Mouse (Mus musculus): ENCODE data around the gene Gm20388. TPM values are rescaled to one million over a fixed set of nuclear protein-coding genes. Genes with fewer than 3 reads are reported as not detected.

Gm20388 gene
- polyA plus RNA-seq, 1 experiment, result 49.7 TPM

GRCm38 (mm10) chr8:124150009-124150408 is 4239.4 kb downstream of the Gm20388 start:
- H3K27me3 ChIP-seq (replicated peaks; ENCODE audit: control insufficient read depth, insufficient read depth, low read length), result no peaks in the 10 kb centered on the region
- WGBS, result 64% methylated on average over 11 of the region's 11 CpGs
- no peak overlapping the region for H3K4me3 ChIP-seq (ENCODE audit: insufficient read depth, low read depth, low read length)
- TF ChIP-seq POLR2A (IDR thresholded peaks at IDR 0.05; ENCODE audit: low read depth, low read length), result no peak
- TF ChIP-seq CTCF (conservative IDR thresholded peaks at IDR 0.05; ENCODE audit: insufficient read depth, insufficient read length, low read depth, low read length), result no peak
- DNase-seq, result no peak
- H3K36me3 ChIP-seq (ENCODE audit: control insufficient read depth, insufficient read depth, low read length), result no peaks in the 10 kb centered on the region
- H3K27ac ChIP-seq (ENCODE audit: insufficient read depth, low read depth, low read length), result no peak overlapping the region
- no peaks in the 10 kb centered on the region for H3K4me1 ChIP-seq (ENCODE audit: control insufficient read depth, insufficient read depth, low read length)

DNA sequence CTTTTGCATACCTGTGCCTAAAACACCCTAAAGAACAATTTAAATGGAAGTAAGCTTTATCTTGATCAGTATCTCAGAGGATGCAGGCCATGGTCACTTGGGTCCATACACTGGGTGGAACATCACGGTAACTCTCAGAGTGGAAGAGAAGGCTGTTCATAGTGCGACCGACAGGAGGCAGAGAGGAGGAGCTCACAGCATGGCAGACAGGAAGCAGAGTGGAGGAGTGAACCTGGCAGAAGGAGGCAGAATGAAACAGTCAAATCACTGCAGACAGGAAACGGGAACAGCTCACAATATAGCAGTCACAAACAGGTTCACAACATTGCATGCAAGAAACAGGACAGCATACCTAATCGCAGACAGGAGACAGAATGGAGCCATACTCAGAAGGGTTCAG is 4239.9 kb downstream of the Gm20388 start:
- WGBS, result 73% methylated on average over 5 of the region's 5 CpGs
- no peaks in the 10 kb centered on the region for H3K4me1 ChIP-seq (ENCODE audit: control insufficient read depth, insufficient read depth, low read length)
- H3K27ac ChIP-seq (ENCODE audit: insufficient read depth, low read depth, low read length), result no peak overlapping the region
- TF ChIP-seq POLR2A (IDR thresholded peaks at IDR 0.05; ENCODE audit: low read depth, low read length) (no peak), CTCF (conservative IDR thresholded peaks at IDR 0.05; ENCODE audit: insufficient read depth, insufficient read length, low read depth, low read length) (peak; percentile 35; the same call in 1 of the 2 replicates)
- DNase-seq, result no peak
- no peaks in the 10 kb centered on the region for H3K36me3 ChIP-seq (ENCODE audit: control insufficient read depth, insufficient read depth, low read length)
- H3K4me3 ChIP-seq (ENCODE audit: insufficient read depth, low read depth, low read length), result no peak overlapping the region
- H3K27me3 ChIP-seq (replicated peaks; ENCODE audit: control insufficient read depth, insufficient read depth, low read length), result no peaks in the 10 kb centered on the region

GRCm38 (mm10) chr8:124151881-124152280 is 4241.2 kb downstream of the Gm20388 start:
- Histone ChIP-seq H3K4me3 (ENCODE audit: insufficient read depth, low read depth, low read length) (no peak overlapping the region), H3K27ac (ENCODE audit: insufficient read depth, low read depth, low read length) (no peak overlapping the region), H3K27me3 (replicated peaks; ENCODE audit: control insufficient read depth, insufficient read depth, low read length) (no peaks in the 10 kb centered on the region), H3K4me1 (ENCODE audit: control insufficient read depth, insufficient read depth, low read length) (no peaks in the 10 kb centered on the region), H3K36me3 (ENCODE audit: control insufficient read depth, insufficient read depth, low read length) (no peaks in the 10 kb centered on the region)
- 39% methylated on average over 6 of the region's 6 CpGs for WGBS
- DNase-seq, result no peak
- no peak for TF ChIP-seq POLR2A (IDR thresholded peaks at IDR 0.05; ENCODE audit: low read depth, low read length)
- no peak for TF ChIP-seq CTCF (conservative IDR thresholded peaks at IDR 0.05; ENCODE audit: insufficient read depth, insufficient read length, low read depth, low read length)

DNA sequence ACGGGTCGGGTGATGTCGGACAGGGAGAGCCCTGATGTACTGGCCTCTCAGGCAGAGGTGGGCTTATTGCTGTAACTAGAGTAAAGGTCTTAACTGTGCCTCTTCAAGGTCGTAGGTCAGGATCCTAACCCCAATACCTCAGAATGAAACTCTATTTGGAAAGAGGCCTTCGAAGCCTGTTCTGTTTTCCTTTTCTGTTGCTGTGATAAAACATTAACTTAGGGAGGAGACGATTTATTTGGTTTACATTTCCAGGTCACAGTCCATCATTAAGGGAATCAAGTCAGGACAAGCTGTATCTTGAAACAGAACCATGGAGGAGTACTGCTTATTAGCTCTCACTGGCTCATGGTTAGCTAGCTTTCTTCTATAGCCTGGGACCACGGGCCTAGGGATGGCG is 4242.1 kb downstream of the Gm20388 start:
- DNase-seq, result no peak
- no peaks in the 10 kb centered on the region for H3K4me1 ChIP-seq (ENCODE audit: control insufficient read depth, insufficient read depth, low read length)
- H3K27me3 ChIP-seq (replicated peaks; ENCODE audit: control insufficient read depth, insufficient read depth, low read length), result no peaks in the 10 kb centered on the region
- no peak overlapping the region for H3K4me3 ChIP-seq (ENCODE audit: insufficient read depth, low read depth, low read length)
- no peaks in the 10 kb centered on the region for H3K36me3 ChIP-seq (ENCODE audit: control insufficient read depth, insufficient read depth, low read length)
- H3K27ac ChIP-seq (ENCODE audit: insufficient read depth, low read depth, low read length), result no peak overlapping the region
- 63% methylated on average over 8 of the region's 8 CpGs for WGBS
- no peak for TF ChIP-seq CTCF (conservative IDR thresholded peaks at IDR 0.05; ENCODE audit: insufficient read depth, insufficient read length, low read depth, low read length)
- TF ChIP-seq POLR2A (IDR thresholded peaks at IDR 0.05; ENCODE audit: low read depth, low read length), result no peak

- H3K4me3 ChIP-seq (ENCODE audit: insufficient read depth, low read depth, low read length), result no peak overlapping the region
- no peak for TF ChIP-seq POLR2A (IDR thresholded peaks at IDR 0.05; ENCODE audit: low read depth, low read length)
- TF ChIP-seq CTCF (conservative IDR thresholded peaks at IDR 0.05; ENCODE audit: insufficient read depth, insufficient read length, low read depth, low read length), result no peak
- no peak overlapping the region for H3K27ac ChIP-seq (ENCODE audit: insufficient read depth, low read depth, low read length)
- DNase-seq, result no peak
- H3K4me1 ChIP-seq (ENCODE audit: control insufficient read depth, insufficient read depth, low read length), result no peaks in the 10 kb centered on the region
- no peaks in the 10 kb centered on the region for H3K36me3 ChIP-seq (ENCODE audit: control insufficient read depth, insufficient read depth, low read length)
- WGBS, result 68% methylated on average over 7 of the region's 7 CpGs
- H3K27me3 ChIP-seq (replicated peaks; ENCODE audit: control insufficient read depth, insufficient read depth, low read length), result no peaks in the 10 kb centered on the region
Observed at GRCm38 (mm10) chr8:124156324-124156723, 4245.7 kb downstream of the Gm20388 start.

- no peaks in the 10 kb centered on the region for H3K36me3 ChIP-seq (ENCODE audit: control insufficient read depth, insufficient read depth, low read length)
- TF ChIP-seq POLR2A (IDR thresholded peaks at IDR 0.05; ENCODE audit: low read depth, low read length) (no peak), CTCF (conservative IDR thresholded peaks at IDR 0.05; ENCODE audit: insufficient read depth, insufficient read length, low read depth, low read length) (no peak)
- no peak overlapping the region for H3K27ac ChIP-seq (ENCODE audit: insufficient read depth, low read depth, low read length)
- no peaks in the 10 kb centered on the region for H3K27me3 ChIP-seq (replicated peaks; ENCODE audit: control insufficient read depth, insufficient read depth, low read length)
- 82% methylated on average over 5 of the region's 5 CpGs for WGBS
- no peaks in the 10 kb centered on the region for H3K4me1 ChIP-seq (ENCODE audit: control insufficient read depth, insufficient read depth, low read length)
- no peak overlapping the region for H3K4me3 ChIP-seq (ENCODE audit: insufficient read depth, low read depth, low read length)
- DNase-seq, result no peak
Observed at GRCm38 (mm10) chr8:124161683-124162082, 4251.0 kb downstream of the Gm20388 start.

GRCm38 (mm10) chr8:124163258-124163657 is 4252.6 kb downstream of the Gm20388 start:
- no peak for DNase-seq
- no peaks in the 10 kb centered on the region for H3K27me3 ChIP-seq (replicated peaks; ENCODE audit: control insufficient read depth, insufficient read depth, low read length)
- 87% methylated on average over 5 of the region's 5 CpGs for WGBS
- H3K27ac ChIP-seq (ENCODE audit: insufficient read depth, low read depth, low read length), result no peak overlapping the region
- H3K4me3 ChIP-seq (ENCODE audit: insufficient read depth, low read depth, low read length), result no peak overlapping the region
- H3K36me3 ChIP-seq (ENCODE audit: control insufficient read depth, insufficient read depth, low read length), result no peaks in the 10 kb centered on the region
- no peaks in the 10 kb centered on the region for H3K4me1 ChIP-seq (ENCODE audit: control insufficient read depth, insufficient read depth, low read length)
- TF ChIP-seq CTCF (conservative IDR thresholded peaks at IDR 0.05; ENCODE audit: insufficient read depth, insufficient read length, low read depth, low read length) (no peak), POLR2A (IDR thresholded peaks at IDR 0.05; ENCODE audit: low read depth, low read length) (no peak)

DNA sequence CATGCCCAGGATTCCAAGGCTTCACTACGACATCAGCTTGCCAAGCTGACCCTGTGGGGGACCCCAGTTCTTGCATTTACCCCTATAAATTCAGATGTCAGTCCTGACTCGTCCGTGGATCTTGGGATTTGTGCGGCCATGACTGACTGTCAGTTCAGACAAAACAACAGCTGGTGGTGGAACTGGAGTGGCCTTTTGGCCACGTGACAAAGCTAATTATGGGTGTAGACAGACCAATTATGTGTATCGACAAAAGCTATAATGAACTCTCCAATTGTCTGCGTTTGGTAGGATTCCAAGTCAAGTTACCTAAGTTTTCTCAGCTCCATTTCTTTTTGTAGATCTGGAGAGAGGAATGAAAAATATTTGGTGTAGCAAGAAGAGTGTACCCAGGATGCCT is 4259.1 kb downstream of the Gm20388 start:
- Histone ChIP-seq H3K27ac (ENCODE audit: insufficient read depth, low read depth, low read length) (no peak overlapping the region), H3K4me3 (ENCODE audit: insufficient read depth, low read depth, low read length) (no peak overlapping the region), H3K36me3 (ENCODE audit: control insufficient read depth, insufficient read depth, low read length) (no peaks in the 10 kb centered on the region), H3K27me3 (replicated peaks; ENCODE audit: control insufficient read depth, insufficient read depth, low read length) (no peaks in the 10 kb centered on the region), H3K4me1 (ENCODE audit: control insufficient read depth, insufficient read depth, low read length) (no peaks in the 10 kb centered on the region)
- WGBS, result 77% methylated on average over 7 of the region's 7 CpGs
- no peak for DNase-seq
- TF ChIP-seq CTCF (conservative IDR thresholded peaks at IDR 0.05; ENCODE audit: insufficient read depth, insufficient read length, low read depth, low read length) (no peak), POLR2A (IDR thresholded peaks at IDR 0.05; ENCODE audit: low read depth, low read length) (no peak)

Measured in kidney, adult 2 months (tissue).